Mouse (Mus musculus): ENCODE results near the gene Pms2. TPM values are rescaled to one million over a fixed set of nuclear protein-coding genes. Genes with fewer than 3 reads are reported as not detected.

Pms2 gene
- 3.8 and 3.9 TPM in 2 replicates for polyA plus RNA-seq (2012; rRNA removed)

DNA sequence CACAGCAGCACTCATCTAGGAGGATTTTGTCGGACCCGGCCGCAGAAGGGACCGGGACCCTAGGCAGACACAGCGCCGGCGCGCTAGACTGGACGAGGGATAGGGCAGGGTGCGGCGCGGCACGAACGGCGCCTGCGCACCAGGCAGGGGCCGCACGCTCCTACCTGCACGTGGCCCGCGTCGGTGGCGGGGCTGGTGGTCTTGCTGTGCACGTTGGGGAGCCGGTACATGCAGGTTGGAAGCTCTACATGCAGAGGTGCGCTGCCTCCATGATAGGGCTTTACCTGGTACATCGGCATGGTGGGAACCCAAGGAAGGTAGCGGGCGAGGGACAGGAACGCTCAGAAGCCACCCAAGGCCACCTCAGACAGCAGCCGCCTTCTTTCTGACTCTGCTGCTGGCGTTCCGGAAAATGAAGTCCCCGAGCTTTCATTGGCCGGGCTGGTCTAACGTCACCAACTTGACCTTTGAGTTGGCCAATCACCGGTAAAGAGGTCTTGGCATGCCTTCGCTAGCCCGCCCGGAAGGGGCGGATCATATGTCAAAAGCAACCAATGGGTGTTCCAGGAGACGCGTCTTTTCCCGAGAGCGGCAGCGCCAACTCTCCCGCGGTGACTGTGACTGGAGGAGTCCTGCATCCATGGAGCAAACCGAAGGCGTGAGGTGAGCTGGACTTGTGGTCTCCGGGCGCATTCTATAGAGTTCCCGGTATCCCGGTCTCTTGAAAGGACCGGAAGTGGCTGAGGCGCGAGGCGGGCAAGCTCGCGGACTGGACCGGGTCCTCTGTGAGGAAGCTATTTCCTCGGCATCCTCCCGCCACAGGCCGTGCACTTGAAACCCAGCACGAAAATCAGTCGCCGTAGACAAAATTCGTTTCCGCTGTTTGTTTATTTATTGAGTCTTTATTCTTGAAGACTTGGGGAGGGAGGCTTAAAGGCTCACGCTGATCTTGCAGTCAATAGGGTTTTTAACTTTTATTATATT is at the start of gene Pms2, which contains the start of gene Aimp2:
Pms2 (plus strand) TSS at position 548 of the 984 bp plus-strand sequence.
Aimp2 (minus strand) TSS at position 431 of the 984 bp plus-strand sequence.

DNA sequence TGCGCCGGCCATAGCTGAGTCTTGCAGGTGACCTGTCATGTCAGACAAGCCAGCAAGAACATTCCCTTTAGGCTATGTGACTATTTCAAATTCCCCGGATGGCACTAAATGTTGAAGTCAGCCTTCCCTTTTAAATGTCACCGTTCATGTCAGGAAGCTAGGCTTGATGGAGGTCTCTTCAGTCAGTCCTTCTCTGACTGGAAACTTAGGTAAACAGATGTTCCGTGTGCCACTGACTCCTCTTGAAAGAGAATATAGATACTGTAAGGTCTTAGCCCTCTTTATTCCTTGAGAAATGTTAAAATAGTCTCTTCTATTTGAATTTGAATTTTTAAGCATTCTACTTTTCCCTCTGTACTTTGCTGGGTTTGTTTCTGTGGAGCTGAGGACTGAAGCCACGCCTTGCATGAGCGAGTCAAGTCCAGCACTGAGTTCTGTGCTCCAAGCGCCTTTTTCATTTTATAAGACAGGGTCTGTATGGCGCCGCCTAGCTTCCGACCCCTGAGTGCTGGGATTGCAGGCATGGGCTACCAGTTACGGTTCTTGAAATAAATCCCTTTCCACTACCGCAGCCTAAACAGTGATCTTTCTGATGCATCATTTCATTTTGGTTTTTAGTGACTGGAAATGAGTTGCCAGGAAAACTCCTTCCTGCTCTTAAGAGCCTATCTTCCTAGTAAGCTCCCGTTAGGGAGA is 12.0 kb upstream of the Pms2 start, which contains the start of gene Ankrd61:
Ankrd61 (minus strand) TSS at position 51 of the 696 bp plus-strand sequence.

DNA sequence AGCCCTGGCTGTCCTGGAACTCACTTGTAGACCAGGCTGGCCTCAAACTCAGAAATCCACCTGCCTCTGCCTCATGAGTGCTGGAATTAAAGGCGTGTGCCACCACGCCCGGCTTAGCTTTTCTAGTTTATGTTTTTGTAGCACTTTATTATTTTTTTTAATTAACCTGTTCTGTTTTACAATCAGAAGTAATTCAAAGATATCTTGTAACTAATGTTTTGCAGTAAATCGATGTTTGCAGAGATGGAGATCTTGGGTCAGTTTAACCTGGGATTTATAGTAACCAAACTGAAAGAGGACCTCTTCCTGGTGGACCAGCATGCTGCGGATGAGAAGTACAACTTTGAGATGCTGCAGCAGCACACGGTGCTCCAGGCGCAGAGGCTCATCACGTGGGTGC is 18.1 kb downstream of the Pms2 start, which contains the start of gene Gm42421:
Gm42421 (plus strand) TSS at position 301 of the 400 bp plus-strand sequence.

DNA sequence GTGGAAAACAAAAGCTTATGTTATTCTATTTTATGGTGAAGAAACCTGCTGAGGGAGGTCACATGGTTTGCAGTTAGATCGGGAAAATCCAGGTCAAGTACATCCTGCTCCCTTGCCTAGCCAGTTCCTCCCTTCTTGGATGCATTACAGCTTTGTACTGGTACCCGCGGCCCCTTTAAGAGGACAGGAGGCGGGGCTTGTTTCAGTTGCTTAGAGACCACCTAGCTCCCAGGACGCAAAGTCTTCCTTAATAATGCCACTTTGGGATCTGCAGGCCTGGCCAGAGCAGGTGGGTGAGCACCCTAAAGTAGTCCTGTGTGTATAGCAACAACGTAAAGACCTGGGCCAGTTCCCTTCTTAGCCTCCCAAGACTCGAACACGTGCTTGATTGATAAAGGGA is 23.1 kb downstream of the Pms2 start, which contains the start of gene Rsph10b:
Rsph10b (plus strand) TSS at position 205 of the 400 bp plus-strand sequence.

Other genes with a start within 250 kb of the Pms2 start
- gene Usp42, start 177.7 kb upstream of the Pms2 start, polyA plus RNA-seq (2012; rRNA removed) = 1.5 and 1.6 TPM in 2 replicates
- 25.5 and 25.9 TPM in 2 replicates for gene Eif2ak1, start 92.2 kb upstream of the Pms2 start, polyA plus RNA-seq (2012; rRNA removed)
- gene Ankrd61, start 12.3 kb upstream of the Pms2 start, polyA plus RNA-seq (2012; rRNA removed) = 0.03 TPM in 1 of 2 replicates, not detected in the other
- gene Aimp2, start 117 bp upstream of the Pms2 start, polyA plus RNA-seq (2012; rRNA removed) = 25.6 and 27.3 TPM in 2 replicates
- 0.25 and 0.58 TPM in 2 replicates for gene Gm42421, start 18.2 kb downstream of the Pms2 start, polyA plus RNA-seq (2012; rRNA removed)
- 0.24 and 0.32 TPM in 2 replicates for gene Rsph10b, start 23.1 kb downstream of the Pms2 start, polyA plus RNA-seq (2012; rRNA removed)
- 16.8 and 17.8 TPM in 2 replicates for gene Ccz1, start 104.9 kb downstream of the Pms2 start, polyA plus RNA-seq (2012; rRNA removed)
- gene Ocm, start 116.7 kb downstream of the Pms2 start, polyA plus RNA-seq (2012; rRNA removed) = not detected in 2 replicates
- 2.0 and 2.4 TPM in 2 replicates for gene Lmtk2, start 190.5 kb downstream of the Pms2 start, polyA plus RNA-seq (2012; rRNA removed)